Mouse (Mus musculus): ENCODE measurements around the gene Cks1b.

- no peak for TF ChIP-seq POLR2A (IDR thresholded peaks at IDR 0.05; ENCODE audit: control insufficient read depth, low read depth, low read length)
- no peak for TF ChIP-seq CTCF (IDR thresholded peaks at IDR 0.05; ENCODE audit: control insufficient read depth, insufficient read depth, insufficient replicate concordance, low read depth, low read length)
Observed at GRCm38 (mm10) chr3:89425141-89425525, 7.0 kb upstream of the Cks1b start.

Data from testis, adult 2 months (tissue).